Mouse (Mus musculus): ENCODE measurements around the gene Dennd1a. TPM values are rescaled to one million over a fixed set of nuclear protein-coding genes. Genes with fewer than 3 reads are reported as not detected.

The Dennd1a gene
- total RNA-seq, 1 experiment from 2014 or later = 16.1 TPM

GRCm38 (mm10) chr2:38133036-38133825, 154.0 kb downstream of the Dennd1a start:
- ATAC-seq (replicated peaks; ENCODE audit: insufficient number of reproducible peaks, low FRiP score, low TSS enrichment, poor library complexity, severe bottlenecking) = no peak

GRCm38 (mm10) chr2:38132233-38132822, 154.9 kb downstream of the Dennd1a start:
- ATAC-seq (replicated peaks; ENCODE audit: insufficient number of reproducible peaks, low FRiP score, low TSS enrichment, poor library complexity, severe bottlenecking) = no peak

GRCm38 (mm10) chr2:38131538-38131937, 155.7 kb downstream of the Dennd1a start:
- ATAC-seq (replicated peaks; ENCODE audit: insufficient number of reproducible peaks, low FRiP score, low TSS enrichment, poor library complexity, severe bottlenecking) = no peak

- no peak for ATAC-seq (replicated peaks; ENCODE audit: insufficient number of reproducible peaks, low FRiP score, low TSS enrichment, poor library complexity, severe bottlenecking)
Measured at GRCm38 (mm10) chr2:38129961-38130802, 157.0 kb downstream of the Dennd1a start.

GRCm38 (mm10) chr2:38126383-38126732, 160.8 kb downstream of the Dennd1a start:
- no peak for ATAC-seq (replicated peaks; ENCODE audit: insufficient number of reproducible peaks, low FRiP score, low TSS enrichment, poor library complexity, severe bottlenecking)

- no peak for ATAC-seq (replicated peaks; ENCODE audit: insufficient number of reproducible peaks, low FRiP score, low TSS enrichment, poor library complexity, severe bottlenecking)
Measured at GRCm38 (mm10) chr2:38125671-38126382, 161.4 kb downstream of the Dennd1a start.

GRCm38 (mm10) chr2:38124727-38125126, 162.5 kb downstream of the Dennd1a start:
- no peak for ATAC-seq (replicated peaks; ENCODE audit: insufficient number of reproducible peaks, low FRiP score, low TSS enrichment, poor library complexity, severe bottlenecking)

- ATAC-seq (replicated peaks; ENCODE audit: insufficient number of reproducible peaks, low FRiP score, low TSS enrichment, poor library complexity, severe bottlenecking) = no peak
Measured at GRCm38 (mm10) chr2:38115000-38115399, 172.2 kb downstream of the Dennd1a start.

GRCm38 (mm10) chr2:38111655-38112351, 175.4 kb downstream of the Dennd1a start:
- no peak for ATAC-seq (replicated peaks; ENCODE audit: insufficient number of reproducible peaks, low FRiP score, low TSS enrichment, poor library complexity, severe bottlenecking)

- no peak for ATAC-seq (replicated peaks; ENCODE audit: insufficient number of reproducible peaks, low FRiP score, low TSS enrichment, poor library complexity, severe bottlenecking)
Measured at GRCm38 (mm10) chr2:38108586-38108985, 178.6 kb downstream of the Dennd1a start.

GRCm38 (mm10) chr2:38102674-38103073, 184.5 kb downstream of the Dennd1a start:
- ATAC-seq (replicated peaks; ENCODE audit: insufficient number of reproducible peaks, low FRiP score, low TSS enrichment, poor library complexity, severe bottlenecking) = no peak

- ATAC-seq (replicated peaks; ENCODE audit: insufficient number of reproducible peaks, low FRiP score, low TSS enrichment, poor library complexity, severe bottlenecking) = no peak
Measured at GRCm38 (mm10) chr2:38100289-38100688, 186.9 kb downstream of the Dennd1a start.

- ATAC-seq (replicated peaks; ENCODE audit: insufficient number of reproducible peaks, low FRiP score, low TSS enrichment, poor library complexity, severe bottlenecking) = no peak
Measured at GRCm38 (mm10) chr2:38099120-38099773, 187.9 kb downstream of the Dennd1a start.

- no peak for ATAC-seq (replicated peaks; ENCODE audit: insufficient number of reproducible peaks, low FRiP score, low TSS enrichment, poor library complexity, severe bottlenecking)
Measured at GRCm38 (mm10) chr2:38097469-38097868, 189.7 kb downstream of the Dennd1a start.

- ATAC-seq (replicated peaks; ENCODE audit: insufficient number of reproducible peaks, low FRiP score, low TSS enrichment, poor library complexity, severe bottlenecking) = no peak
Measured at GRCm38 (mm10) chr2:38096328-38096727, 190.9 kb downstream of the Dennd1a start.

- ATAC-seq (replicated peaks; ENCODE audit: insufficient number of reproducible peaks, low FRiP score, low TSS enrichment, poor library complexity, severe bottlenecking) = no peak
Measured at GRCm38 (mm10) chr2:38094380-38095163, 192.6 kb downstream of the Dennd1a start.

GRCm38 (mm10) chr2:38093968-38094367, 193.2 kb downstream of the Dennd1a start:
- no peak for ATAC-seq (replicated peaks; ENCODE audit: insufficient number of reproducible peaks, low FRiP score, low TSS enrichment, poor library complexity, severe bottlenecking)

Measured in monocyte, adult 5-6 weeks (primary cell).